Mouse (Mus musculus) midbrain, embryonic 14.5 days (tissue): ENCODE measurements around the gene Ccdc63. TPM values are rescaled to one million over a fixed set of nuclear protein-coding genes. Genes with fewer than 3 reads are reported as not detected.

Source experiments
- ATAC-seq: fragments of 200-750 bp; cut with Nextera tagmentation; 2 replicates; pipeline ENCODE4 v1.8.0; 2017; ENCODE audit warnings: moderate number of reproducible peaks, moderate library complexity; ENCODE audit not compliant: low FRiP score, low TSS enrichment
- DNase-seq: peaks from one replicate; pipeline ENCODE4 v3.0.0-alpha.2; 2015
- H3K27ac ChIP-seq: fragments of 300-500 bp; sonication (generic); replicated peaks from 2 replicates; pipeline ENCODE4 v1.5.1; 2014; ENCODE audit warnings: mild to moderate bottlenecking, low read depth, low read length, moderate library complexity
- H3K27me3 ChIP-seq: fragments of 300-500 bp; sonication (generic); 2 replicates; pipeline ENCODE4 v1.6.1; 2014; ENCODE audit warnings: low read length, control low read depth, mixed read lengths; ENCODE audit not compliant: control insufficient read depth, insufficient read depth
- H3K36me3 ChIP-seq: fragments of 300-500 bp; sonication (generic); 2 replicates; pipeline ENCODE4 v1.6.1; 2014; ENCODE audit warnings: low read length, control low read depth; ENCODE audit not compliant: control insufficient read depth, insufficient read depth
- H3K4me1 ChIP-seq: fragments of 300-500 bp; sonication (generic); 2 replicates; pipeline ENCODE4 v1.6.1; 2014; ENCODE audit warnings: mild to moderate bottlenecking, antibody characterized with exemption, low read length, control low read depth; ENCODE audit not compliant: control insufficient read depth, insufficient read depth
- H3K4me2 ChIP-seq: fragments of 300-500 bp; sonication (generic); 2 replicates; pipeline ENCODE4 v1.6.1; 2014; ENCODE audit warnings: mild to moderate bottlenecking, low read length, moderate library complexity
- H3K4me3 ChIP-seq: fragments of 300-500 bp; sonication (generic); replicated peaks from 2 replicates; pipeline ENCODE4 v1.5.1; 2014; ENCODE audit warnings: low read depth, low read length
- H3K9ac ChIP-seq: fragments of 300-500 bp; sonication (generic); replicated peaks from 2 replicates; pipeline ENCODE4 v1.6.1; 2014; ENCODE audit warnings: mild to moderate bottlenecking, low read length, moderate library complexity
- H3K9me3 ChIP-seq: fragments of 300-500 bp; sonication (generic); 2 replicates; pipeline ENCODE4 v1.6.1; 2016; ENCODE audit warnings: low read length, control low read depth, mixed read lengths; ENCODE audit not compliant: control insufficient read depth
- WGBS: fragments of 180-500 bp; shearing (Covaris S2); extraction: QIAGEN DNeasy Blood & Tissue Kit; methylation state at CpG from one replicate; pipeline ENCODE4 v1.1.7; 2014; 5-methylcytosine and 5-hydroxymethylcytosine counted together
- polyA plus RNA-seq: library from polyadenylated mRNA; unstranded; fragments of >200 nt; fragmentation: Nextera tagmentation; extraction: Ambion mirVana; gene quantifications from 2 replicates; pipeline ENCODE4 v1.2.1, GENCODE M21; 2014

Ccdc63 gene
- polyA plus RNA-seq, 1 experiment from 2014 or later: not detected

DNA sequence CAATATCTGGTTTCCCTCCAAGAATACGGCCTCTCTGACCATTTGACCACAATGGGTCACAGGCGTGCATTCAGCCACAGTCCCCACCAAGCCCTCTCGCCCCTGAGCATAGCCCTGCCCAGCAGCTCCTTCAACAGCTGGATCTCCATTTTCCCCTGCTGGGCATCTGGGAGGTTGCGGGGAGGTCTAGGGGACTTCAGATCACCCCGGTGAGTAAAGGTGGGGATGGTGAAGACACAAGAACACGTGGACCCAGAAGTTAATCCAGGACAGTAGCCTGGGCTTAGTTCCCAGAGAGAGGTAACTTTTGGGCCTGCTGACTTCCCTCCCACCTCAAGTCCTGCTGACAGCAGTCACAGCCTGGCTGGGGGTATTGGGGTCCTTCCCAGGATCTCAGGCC, 34.4 kb downstream of the Ccdc63 start:
- H3K4me2 ChIP-seq: no peak overlapping the region
- 74% methylated on average over 6 of the region's 6 CpGs for WGBS
- H3K4me3 ChIP-seq: no peak overlapping the region
- no peak overlapping the region for H3K9ac ChIP-seq
- H3K27me3 ChIP-seq: no peaks in the 10 kb centered on the region
- no peak overlapping the region for H3K27ac ChIP-seq
- no peak for DNase-seq
- no peak for ATAC-seq
- no peaks in the 10 kb centered on the region for H3K4me1 ChIP-seq
- no peaks in the 10 kb centered on the region; the same call in 1 of the 2 replicates for H3K9me3 ChIP-seq
- no peaks in the 10 kb centered on the region for H3K36me3 ChIP-seq

DNA sequence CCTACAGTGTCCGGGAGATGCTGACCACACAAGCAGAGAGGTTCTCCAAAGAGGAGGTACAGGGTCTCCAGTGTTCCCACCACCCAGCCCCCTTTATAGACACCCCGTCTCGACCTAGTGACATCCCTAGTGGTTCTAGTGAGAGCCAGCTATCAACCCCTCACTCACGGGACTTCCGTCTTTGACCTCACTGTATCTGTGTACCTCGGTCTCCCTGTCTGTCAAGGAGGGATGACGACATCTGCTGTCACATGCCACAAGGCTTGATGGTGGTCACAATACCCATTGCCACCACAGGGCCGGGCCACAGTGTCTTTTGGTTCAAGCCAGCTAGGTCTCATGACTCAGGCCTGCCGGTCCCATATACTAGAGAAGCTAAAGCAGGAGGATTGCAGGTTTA, 35.6 kb downstream of the Ccdc63 start:
- no peak overlapping the region for H3K27ac ChIP-seq
- no peaks in the 10 kb centered on the region; the same call in 1 of the 2 replicates for H3K9me3 ChIP-seq
- H3K9ac ChIP-seq: no peak overlapping the region
- H3K4me1 ChIP-seq: no peaks in the 10 kb centered on the region
- 92% methylated on average over 9 of the region's 9 CpGs for WGBS
- H3K27me3 ChIP-seq: no peaks in the 10 kb centered on the region
- DNase-seq (no peak), ATAC-seq (no peak)
- H3K4me2 ChIP-seq: no peak overlapping the region
- H3K36me3 ChIP-seq: no peaks in the 10 kb centered on the region
- no peak overlapping the region for H3K4me3 ChIP-seq

DNA sequence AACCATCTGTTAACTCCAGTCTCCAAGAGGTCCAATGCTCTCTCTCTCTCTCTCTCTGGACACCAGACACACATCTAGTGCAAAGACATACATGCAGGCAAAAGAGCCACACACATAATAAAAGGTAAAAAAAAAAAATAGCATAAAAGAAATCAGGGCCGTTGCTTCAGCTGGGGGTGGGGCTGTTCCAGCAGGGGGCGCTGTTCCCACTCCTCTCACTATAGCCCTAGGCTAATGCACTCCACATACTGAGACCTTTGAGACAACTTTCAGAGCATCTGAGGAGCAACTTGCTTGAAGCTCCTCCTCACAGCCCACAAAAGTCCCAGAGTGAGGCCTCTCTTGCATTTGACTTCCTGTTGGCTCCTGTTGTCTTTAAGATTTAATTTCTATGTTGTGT, 36.4 kb downstream of the Ccdc63 start:
- WGBS: 25% methylated on average over 2 of the region's 2 CpGs

DNA sequence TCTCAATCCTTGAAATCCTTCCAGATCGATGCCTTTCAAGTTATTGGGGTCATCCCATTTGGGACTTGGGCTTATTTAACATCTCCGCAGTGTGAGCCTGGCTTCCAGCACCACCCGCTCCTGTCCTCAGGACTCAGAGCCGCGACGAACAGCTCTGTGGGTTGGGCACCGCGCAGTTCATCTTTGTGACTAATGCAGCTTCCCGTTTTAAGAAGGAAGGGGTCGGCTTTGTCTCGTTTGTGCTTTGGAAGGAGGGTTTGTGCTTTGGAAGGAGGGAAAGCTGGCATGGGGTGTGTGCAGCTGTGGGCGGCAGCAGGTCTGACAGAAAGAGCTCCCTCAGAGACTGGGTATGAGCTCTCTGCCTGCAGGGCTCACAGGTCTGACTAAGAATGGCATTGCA, 37.5 kb downstream of the Ccdc63 start:
- Histone ChIP-seq H3K4me2 (peak overlapping the region; percentile 19), H3K9ac (no peak overlapping the region), H3K27me3 (no peaks in the 10 kb centered on the region), H3K4me1 (no peaks in the 10 kb centered on the region), H3K4me3 (no peak overlapping the region), H3K36me3 (no peaks in the 10 kb centered on the region), H3K27ac (no peak overlapping the region), H3K9me3 (no peaks in the 10 kb centered on the region)
- ATAC-seq (no peak), DNase-seq (peak; percentile 37)
- WGBS: 40% methylated on average over 12 of the region's 12 CpGs

More for the DNA sequence above, 36.4 kb downstream of the Ccdc63 start:
- DNase-seq: peak; percentile 25
- no peaks in the 10 kb centered on the region for H3K9me3 ChIP-seq
- no peak for ATAC-seq
- no peak overlapping the region for H3K27ac ChIP-seq
- H3K4me2 ChIP-seq: no peak overlapping the region
- H3K4me3 ChIP-seq: no peak overlapping the region
- H3K4me1 ChIP-seq: no peaks in the 10 kb centered on the region
- H3K36me3 ChIP-seq: no peaks in the 10 kb centered on the region
- no peaks in the 10 kb centered on the region for H3K27me3 ChIP-seq
- no peak overlapping the region for H3K9ac ChIP-seq

DNA sequence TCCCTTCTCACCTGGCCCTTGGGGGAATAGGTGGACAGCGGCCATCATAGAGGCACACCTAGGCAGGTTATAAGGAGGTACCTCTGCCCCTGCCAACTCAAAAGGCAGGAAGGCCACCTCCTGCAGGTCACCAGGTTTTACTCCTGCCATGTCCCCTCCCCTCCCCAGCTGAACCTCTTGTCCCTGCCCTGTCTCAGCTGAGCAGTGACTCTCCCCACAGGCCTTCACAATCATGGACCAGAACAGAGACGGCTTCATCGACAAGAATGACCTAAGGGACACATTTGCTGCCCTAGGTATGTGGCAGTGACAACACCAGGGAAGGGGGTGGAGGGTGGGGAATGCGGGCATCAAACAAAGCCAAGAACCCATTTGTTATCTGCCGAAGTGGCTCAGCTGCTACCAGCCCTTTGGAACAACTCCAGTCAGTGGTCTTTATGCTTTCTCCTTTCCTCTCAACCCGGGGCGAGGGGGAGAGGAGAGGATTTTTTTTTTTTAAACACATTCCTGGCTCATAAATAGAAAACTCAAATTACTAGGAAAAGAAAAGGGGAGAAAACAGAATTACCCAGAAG, 38.1 kb downstream of the Ccdc63 start:
- Histone ChIP-seq H3K9ac (no peak overlapping the region), H3K4me3 (no peak overlapping the region), H3K27ac (no peak overlapping the region), H3K36me3 (no peaks in the 10 kb centered on the region), H3K27me3 (no peaks in the 10 kb centered on the region), H3K4me1 (no peaks in the 10 kb centered on the region), H3K4me2 (peak overlapping the region; percentile 19; the same call in 1 of the 2 replicates), H3K9me3 (no peaks in the 10 kb centered on the region)
- ATAC-seq (no peak), DNase-seq (no peak)
- 60% methylated on average over 7 of the region's 7 CpGs for WGBS

DNA sequence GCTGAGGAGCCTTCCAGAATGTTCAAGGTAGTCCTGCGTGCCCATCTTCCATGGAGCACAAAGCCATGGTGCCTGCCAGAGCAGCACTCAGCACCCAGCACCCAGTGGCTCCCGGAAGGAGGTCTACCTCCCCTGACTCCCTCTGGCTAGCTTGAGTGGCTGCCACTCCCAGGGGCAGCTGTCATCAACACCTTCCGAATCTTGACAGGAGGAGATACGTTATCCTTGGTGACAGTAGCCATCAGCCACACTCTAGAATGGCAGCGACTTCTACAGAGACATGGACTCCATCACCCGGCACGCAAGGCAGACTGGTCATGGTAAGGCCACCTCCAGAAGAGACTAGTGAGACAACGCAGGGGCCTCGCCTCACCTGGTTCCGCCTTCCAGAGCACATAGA, 46.2 kb downstream of the Ccdc63 start:
- Histone ChIP-seq H3K27me3 (no peaks in the 10 kb centered on the region), H3K9ac (no peak overlapping the region), H3K4me1 (no peaks in the 10 kb centered on the region), H3K9me3 (peaks cover 2% of the 10 kb centered on the region; the same call in 1 of the 2 replicates), H3K4me2 (no peak overlapping the region), H3K27ac (no peak overlapping the region), H3K4me3 (no peak overlapping the region), H3K36me3 (no peaks in the 10 kb centered on the region)
- ATAC-seq (no peak), DNase-seq (no peak)
- WGBS: 93% methylated on average over 10 of the region's 10 CpGs

DNA sequence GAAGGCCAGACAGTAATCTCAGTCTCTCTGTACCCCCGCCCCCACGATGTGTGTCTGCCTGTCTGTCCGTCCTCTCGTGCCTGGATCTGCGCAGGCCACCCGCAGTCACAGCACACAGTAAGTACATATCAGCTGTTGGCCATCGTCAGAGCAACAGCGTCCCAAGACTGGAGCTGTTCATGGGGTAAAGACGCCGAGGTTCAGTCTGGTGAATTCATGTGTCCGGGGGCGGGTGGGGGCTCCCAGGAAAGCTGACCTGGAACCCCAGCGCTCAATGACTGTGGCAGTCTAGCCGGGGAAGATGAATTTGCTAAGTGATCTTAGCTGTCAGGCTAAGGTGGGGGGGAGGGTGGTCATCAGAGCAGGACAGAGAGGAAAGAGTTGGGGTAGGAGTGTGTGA, 46.9 kb downstream of the Ccdc63 start:
- no peak overlapping the region for H3K27ac ChIP-seq
- DNase-seq (no peak), ATAC-seq (no peak)
- H3K4me3 ChIP-seq: no peak overlapping the region
- no peak overlapping the region for H3K9ac ChIP-seq
- WGBS: 88% methylated on average over 14 of the region's 14 CpGs
- no peak overlapping the region for H3K4me2 ChIP-seq
- H3K36me3 ChIP-seq: no peaks in the 10 kb centered on the region
- no peaks in the 10 kb centered on the region for H3K4me1 ChIP-seq
- H3K27me3 ChIP-seq: no peaks in the 10 kb centered on the region
- peaks cover 2% of the 10 kb centered on the region; the same call in 1 of the 2 replicates for H3K9me3 ChIP-seq

DNA sequence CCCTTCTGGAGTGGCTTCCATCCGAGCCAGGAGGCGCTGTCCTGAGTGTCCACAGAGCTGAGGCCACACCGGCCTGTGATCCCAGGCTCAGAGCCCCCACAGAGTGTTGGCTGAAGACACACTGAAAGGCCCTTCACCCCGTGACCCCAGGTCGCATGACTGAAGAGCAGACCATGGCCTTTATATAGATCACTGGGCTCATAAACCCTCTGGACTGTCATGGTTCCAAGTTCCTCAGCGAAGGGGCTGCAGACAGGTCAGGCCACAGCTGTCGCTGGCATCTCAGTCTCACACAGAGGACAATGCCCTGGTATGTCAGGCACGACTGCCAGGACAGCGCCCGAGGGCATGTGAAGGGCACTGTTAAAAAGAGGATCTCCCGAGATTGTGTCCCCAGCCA, 47.8 kb downstream of the Ccdc63 start:
- Histone ChIP-seq H3K27me3 (no peaks in the 10 kb centered on the region), H3K27ac (no peak overlapping the region), H3K9me3 (peaks cover 2% of the 10 kb centered on the region; the same call in 1 of the 2 replicates), H3K4me2 (no peak overlapping the region), H3K36me3 (no peaks in the 10 kb centered on the region), H3K4me3 (no peak overlapping the region), H3K9ac (no peak overlapping the region), H3K4me1 (no peaks in the 10 kb centered on the region)
- no peak for ATAC-seq
- no peak for DNase-seq
- WGBS: 70% methylated on average over 11 of the region's 11 CpGs

DNA sequence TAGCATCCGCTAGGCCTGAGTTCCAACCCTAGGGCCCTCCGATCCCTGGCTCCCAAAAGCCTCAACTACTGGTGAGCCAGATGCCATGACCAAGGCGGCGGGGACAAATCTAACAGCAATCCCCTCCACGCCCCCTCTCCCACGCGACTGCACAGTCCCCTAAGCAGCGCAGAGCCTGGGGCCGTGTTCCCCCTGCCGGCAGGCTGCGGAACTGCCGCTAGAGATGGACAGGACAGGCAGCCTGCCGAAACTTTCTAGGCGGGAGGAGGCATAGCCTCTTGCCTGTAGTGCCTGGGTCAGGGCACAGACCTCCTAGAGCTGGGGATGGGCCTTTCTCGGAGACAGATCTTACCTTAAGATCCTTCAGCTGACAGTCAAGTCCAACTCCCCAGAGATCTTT, 49.6 kb downstream of the Ccdc63 start:
- H3K9ac ChIP-seq: no peak overlapping the region
- H3K4me3 ChIP-seq: no peak overlapping the region
- ATAC-seq (no peak), DNase-seq (peak; percentile 81)
- H3K36me3 ChIP-seq: no peaks in the 10 kb centered on the region
- peaks cover 2% of the 10 kb centered on the region; the same call in 1 of the 2 replicates for H3K9me3 ChIP-seq
- no peak overlapping the region for H3K27ac ChIP-seq
- no peak overlapping the region for H3K4me2 ChIP-seq
- no peaks in the 10 kb centered on the region for H3K27me3 ChIP-seq
- 11% methylated on average over 15 of the region's 15 CpGs for WGBS
- H3K4me1 ChIP-seq: no peaks in the 10 kb centered on the region
